Mouse (Mus musculus) CD4-positive, CD25-positive, alpha-beta regulatory T cell, adult 2 months (primary cell): ENCODE data around the gene Ube2h.

Experiments used
- DNase-seq: peaks from one replicate; pipeline ENCODE4 v3.0.0-alpha.2; 2012; ENCODE audit warnings: low read depth, low spot score

Ube2h gene

GRCm38 (mm10) chr6:30167192-30167591 lies 137.1 kb downstream of the Ube2h start:
- DNase-seq, result no peak

DNA sequence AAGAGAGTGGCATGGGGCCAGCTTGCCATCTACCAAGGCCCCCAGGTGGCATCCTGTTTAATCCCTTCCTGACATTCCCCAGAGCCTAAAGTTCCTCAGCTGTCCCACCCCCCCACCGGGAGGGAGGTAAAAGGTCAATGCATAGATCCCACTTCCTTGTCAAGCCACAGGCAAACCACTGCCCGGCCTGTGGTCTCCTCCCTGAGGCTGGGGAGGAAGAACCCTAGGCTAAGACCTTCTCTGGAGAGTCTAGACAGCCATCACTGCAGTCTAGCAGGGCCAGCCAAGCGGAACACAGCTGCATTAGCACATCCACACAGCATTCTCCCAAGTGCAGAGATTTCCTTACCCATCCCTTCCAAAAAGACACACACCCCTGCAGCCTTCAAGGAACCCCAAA lies 138.0 kb downstream of the Ube2h start:
- DNase-seq, result no peak

DNA sequence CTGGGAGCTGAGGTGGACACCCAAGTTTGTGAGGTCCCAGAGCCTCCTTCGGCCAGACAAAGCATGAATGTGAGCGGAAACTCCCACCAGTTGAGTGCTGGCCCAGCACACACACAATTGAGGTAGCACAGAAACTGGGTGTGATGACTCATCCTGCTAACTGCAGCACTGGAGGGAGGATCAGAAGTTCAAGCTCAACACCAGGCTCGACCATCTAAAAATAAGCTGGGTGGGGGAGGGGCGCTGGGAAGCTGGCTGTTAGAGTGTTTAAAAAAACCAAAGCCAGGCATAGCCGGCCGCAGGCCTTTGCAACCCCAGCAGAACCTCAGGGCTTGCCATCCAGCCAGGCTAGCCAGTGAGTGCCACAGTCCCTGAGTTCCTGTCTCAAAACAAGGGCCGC lies 142.2 kb downstream of the Ube2h start:
- DNase-seq, result peak; percentile 24

DNA sequence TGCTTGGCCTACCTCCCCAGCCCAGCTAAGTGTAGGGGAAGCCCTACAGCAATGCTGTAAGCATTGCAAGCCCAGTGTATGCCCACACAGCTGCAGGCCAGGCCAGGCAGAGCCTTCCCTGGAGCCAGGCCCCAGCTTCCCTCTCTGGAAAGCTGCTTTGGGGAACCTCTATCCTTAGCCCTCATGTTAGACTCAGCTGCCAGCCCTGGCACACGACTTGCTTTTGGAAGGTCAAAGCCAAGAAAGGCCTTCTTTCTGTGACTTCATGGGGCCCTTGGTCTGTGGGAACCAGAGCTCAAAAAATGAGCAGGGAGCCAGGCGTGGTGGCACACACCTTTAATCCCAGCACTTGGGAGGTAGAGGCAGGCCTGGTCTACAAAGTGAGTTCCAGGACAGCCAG lies 142.7 kb downstream of the Ube2h start:
- DNase-seq, result no peak
